ENCODE assay signal across 15 mouse cellular contexts in genomic region chr16:10416866-10417265, GRCm38 (mm10). TPM values are rescaled to one million over a fixed set of nuclear protein-coding genes. Genes with fewer than 3 reads are reported as not detected.
DNase-seq lines count a peak whose midpoint lies in the region; ATAC-seq and TF ChIP-seq lines count a peak whose summit lies in the region.
"Had no signal": no experiment of that assay in that cellular context is flagged by ENCODE, and none has a peak within 500 bp of the region (broad histone marks: within the 10 kb centered on the region; RNA-seq: fewer than 3 reads in every experiment).

No protein-coding gene starts in this region.

- TF ChIP-seq CTCF in forebrain, postnatal 0 days (IDR thresholded peaks at IDR 0.05; ENCODE audit: low read depth) = peak; percentile 48
- peak; percentile 66 for TF ChIP-seq CTCF in lung, adult 2 months (IDR thresholded peaks at IDR 0.05; ENCODE audit: insufficient read depth, low read length)
- peak; percentile 64 for TF ChIP-seq CTCF in ES-Bruce4 (IDR thresholded peaks at IDR 0.05; ENCODE audit: low read depth, low read length)

- no peaks in the 10 kb centered on the region for H3K4me1 ChIP-seq in forebrain, postnatal 0 days (ENCODE audit: insufficient read depth)
- peaks cover 10% of the 10 kb centered on the region for H3K4me1 ChIP-seq in forebrain, embryonic 10.5 days
- H3K4me1 ChIP-seq in lung, adult 2 months (ENCODE audit: control insufficient read depth, insufficient read depth, low read length) = no peaks in the 10 kb centered on the region
- no peaks in the 10 kb centered on the region for H3K4me1 ChIP-seq in ES-Bruce4 (ENCODE audit: control insufficient read depth, insufficient read depth, low read length)

- no peak for TF ChIP-seq POLR2A in lung, adult 2 months (IDR thresholded peaks at IDR 0.05; ENCODE audit: borderline replicate concordance, extremely low read depth, low read depth, low read length)
- TF ChIP-seq POLR2A in ES-Bruce4 (IDR thresholded peaks at IDR 0.05; ENCODE audit: insufficient read depth, low read length) = no peak

- H3K9me3 ChIP-seq in forebrain, postnatal 0 days (ENCODE audit: low read length) = no peaks in the 10 kb centered on the region
- 0 out of 2 replicates have a peak, but pooled peaks cover 4% of the 10 kb centered on the region for H3K9me3 ChIP-seq in forebrain, embryonic 10.5 days
- no peaks in the 10 kb centered on the region for H3K9me3 ChIP-seq in ES-Bruce4 (replicated peaks; ENCODE audit: control insufficient read depth, insufficient read depth, low read length, poor library complexity, severe bottlenecking)
- H3K9me3 ChIP-seq: limb, embryonic 15.5 days; neural tube, embryonic 15.5 days had no signal

- WGBS in forebrain, postnatal 0 days = 96% methylated on average over 4 of the region's 4 CpGs
- WGBS in forebrain, embryonic 10.5 days = 94% methylated on average over 4 of the region's 4 CpGs
- WGBS in lung, adult 2 months = 94% methylated on average over 4 of the region's 4 CpGs

- H3K4me3 ChIP-seq in forebrain, postnatal 0 days (ENCODE audit: low read depth, low read length) = no peak overlapping the region
- H3K4me3 ChIP-seq in forebrain, embryonic 10.5 days = no peak overlapping the region
- no peak overlapping the region for H3K4me3 ChIP-seq in lung, adult 2 months (replicated peaks; ENCODE audit: extremely low read depth, low read depth, low read length)
- no peak overlapping the region for H3K4me3 ChIP-seq in ES-Bruce4 (ENCODE audit: low read depth, low read length)
- H3K4me3 ChIP-seq: forebrain, embryonic 12.5 days; limb, embryonic 15.5 days; midbrain, embryonic 10.5 days; neural tube, embryonic 15.5 days had no signal

- TF ChIP-seq EP300 in ES-Bruce4 (IDR thresholded peaks at IDR 0.05; ENCODE audit: insufficient read depth, low read depth, low read length) = no peak

- no peak for DNase-seq in forebrain, postnatal 0 days
- DNase-seq in forebrain, embryonic 10.5 days (ENCODE audit: extremely low spot score, low spot score) = no peak
- DNase-seq in lung, adult 2 months = peak; percentile 23
- DNase-seq in lung, postnatal 25 days (ENCODE audit: low spot score) = no peak
- peak; percentile 53 for DNase-seq in induced T-regulatory cell, adult 2 months (ENCODE audit: low read depth)
- DNase-seq in urinary bladder, postnatal 25 days (ENCODE audit: low spot score) = no peak
- DNase-seq in urinary bladder, postnatal 10 days (ENCODE audit: low spot score) = no peak
- DNase-seq: adrenal gland, postnatal 10 days; heart, adult 18-20 months had no signal

- H3K27ac ChIP-seq in forebrain, postnatal 0 days (ENCODE audit: low read depth, low read length) = no peak overlapping the region
- no peak overlapping the region for H3K27ac ChIP-seq in forebrain, embryonic 10.5 days
- H3K27ac ChIP-seq in ES-Bruce4 (ENCODE audit: insufficient read depth, low read length) = no peak overlapping the region
- H3K27ac ChIP-seq: forebrain, embryonic 12.5 days; limb, embryonic 15.5 days; midbrain, embryonic 10.5 days; neural tube, embryonic 15.5 days had no signal

- H3K27me3 ChIP-seq in forebrain, postnatal 0 days (ENCODE audit: insufficient read depth, low read length) = no peaks in the 10 kb centered on the region
- no peaks in the 10 kb centered on the region for H3K27me3 ChIP-seq in forebrain, embryonic 10.5 days (ENCODE audit: poor library complexity, severe bottlenecking)
- H3K27me3 ChIP-seq in ES-Bruce4 (ENCODE audit: control insufficient read depth, insufficient read depth, low read length, poor library complexity, severe bottlenecking) = no peaks in the 10 kb centered on the region
- H3K27me3 ChIP-seq: forebrain, embryonic 12.5 days; limb, embryonic 15.5 days; neural tube, embryonic 15.5 days had no signal

- ATAC-seq in forebrain, postnatal 0 days = no peak

- H3K4me2 ChIP-seq in forebrain, postnatal 0 days (ENCODE audit: low read depth) = no peak overlapping the region
- H3K4me2 ChIP-seq: forebrain, embryonic 12.5 days; limb, embryonic 15.5 days; neural tube, embryonic 15.5 days had no signal

- H3K36me3 ChIP-seq in forebrain, postnatal 0 days (ENCODE audit: insufficient read depth) = peaks cover 47% of the 10 kb centered on the region
- H3K36me3 ChIP-seq in forebrain, embryonic 10.5 days (replicated peaks) = peaks cover 86% of the 10 kb centered on the region
- peaks cover 3% of the 10 kb centered on the region for H3K36me3 ChIP-seq in ES-Bruce4 (ENCODE audit: control insufficient read depth, insufficient read depth, low read length, poor library complexity, severe bottlenecking)

- H3K9ac ChIP-seq in forebrain, postnatal 0 days = no peak overlapping the region
- H3K9ac ChIP-seq in ES-Bruce4 (ENCODE audit: low read depth, poor library complexity, severe bottlenecking) = no peak overlapping the region
- H3K9ac ChIP-seq: forebrain, embryonic 12.5 days; limb, embryonic 15.5 days; neural tube, embryonic 15.5 days had no signal

RNA-seq across cellular contexts. Expression of gene Nubp1, which starts 5.1 kb away (rescaled TPM):
- total RNA-seq in forebrain, postnatal 0 days (2014; rRNA removed) = 32.1 and 34.5 TPM in 2 replicates
- 25.7 and 32.2 TPM in 2 replicates for polyA plus RNA-seq in forebrain, postnatal 0 days (2015; fragmentation: Nextera tagmentation; extraction: Ambion mirVana)
- polyA plus RNA-seq in forebrain, embryonic 10.5 days (2016; fragmentation: Nextera tagmentation; extraction: Ambion mirVana) = 80.9 and 81.3 TPM in 2 replicates
- polyA plus RNA-seq in lung, adult 2 months (2012; rRNA removed) = 25.9 and 31.0 TPM in 2 replicates
- polyA plus RNA-seq in ES-Bruce4 (2011; ENCODE audit: insufficient read depth, insufficient read length, low read depth, missing spikeins) = 25.7 and 34.4 TPM in 2 replicates

RNA-seq across cellular contexts. Expression of gene Tekt5, which starts 21.6 kb away (rescaled TPM):
- 3.9 and 5.4 TPM in 2 replicates for total RNA-seq in forebrain, postnatal 0 days (2014; rRNA removed)
- polyA plus RNA-seq in forebrain, postnatal 0 days (2015; fragmentation: Nextera tagmentation; extraction: Ambion mirVana) = 8.7 and 11.8 TPM in 2 replicates
- 0.10 TPM in 1 of 2 replicates, not detected in the other for polyA plus RNA-seq in forebrain, embryonic 10.5 days (2016; fragmentation: Nextera tagmentation; extraction: Ambion mirVana)
- 6.8 and 9.2 TPM in 2 replicates for polyA plus RNA-seq in lung, adult 2 months (2012; rRNA removed)
- 0.55 TPM in 1 of 2 replicates, not detected in the other for polyA plus RNA-seq in ES-Bruce4 (2011; ENCODE audit: insufficient read depth, insufficient read length, low read depth, missing spikeins)
- total RNA-seq: common myeloid progenitor, adult 5-6 weeks; heart, adult 18-20 months had no signal
- polyA plus RNA-seq: midbrain, embryonic 10.5 days had no signal

RNA-seq across cellular contexts. Expression of gene Tvp23a, which starts 30.3 kb away (rescaled TPM):
- 61.9 and 78.1 TPM in 2 replicates for total RNA-seq in forebrain, postnatal 0 days (2014; rRNA removed)
- 37.6 and 46.3 TPM in 2 replicates for polyA plus RNA-seq in forebrain, postnatal 0 days (2015; fragmentation: Nextera tagmentation; extraction: Ambion mirVana)
- polyA plus RNA-seq in forebrain, embryonic 10.5 days (2016; fragmentation: Nextera tagmentation; extraction: Ambion mirVana) = 20.5 and 20.8 TPM in 2 replicates
- 0.63 and 1.2 TPM in 2 replicates for polyA plus RNA-seq in lung, adult 2 months (2012; rRNA removed)
- polyA plus RNA-seq in ES-Bruce4 (2011; ENCODE audit: insufficient read depth, insufficient read length, low read depth, missing spikeins) = 1.8 and 2.1 TPM in 2 replicates

Comparison
In these comparisons a context has a peak if more than half of its experiments do, and no peak if none do; other contexts are left out.
1. DNase-seq: peak in lung, adult 2 months (single experiment) and induced T-regulatory cell, adult 2 months (single experiment); none in forebrain, postnatal 0 days (single experiment), forebrain, embryonic 10.5 days (single experiment), lung, postnatal 25 days (single experiment), urinary bladder, postnatal 25 days (single experiment) and urinary bladder, postnatal 10 days (single experiment).
2. Peak in every context shown above with its lines, with median percentiles within 50 percentile points of each other: CTCF ChIP-seq.